Mouse (Mus musculus): ENCODE data around the gene Klf12. TPM values are rescaled to one million over a fixed set of nuclear protein-coding genes. Genes with fewer than 3 reads are reported as not detected.

Klf12 gene
- total RNA-seq, 2 experiments from 2014 or later = 12.0 to 14.1 TPM

DNA sequence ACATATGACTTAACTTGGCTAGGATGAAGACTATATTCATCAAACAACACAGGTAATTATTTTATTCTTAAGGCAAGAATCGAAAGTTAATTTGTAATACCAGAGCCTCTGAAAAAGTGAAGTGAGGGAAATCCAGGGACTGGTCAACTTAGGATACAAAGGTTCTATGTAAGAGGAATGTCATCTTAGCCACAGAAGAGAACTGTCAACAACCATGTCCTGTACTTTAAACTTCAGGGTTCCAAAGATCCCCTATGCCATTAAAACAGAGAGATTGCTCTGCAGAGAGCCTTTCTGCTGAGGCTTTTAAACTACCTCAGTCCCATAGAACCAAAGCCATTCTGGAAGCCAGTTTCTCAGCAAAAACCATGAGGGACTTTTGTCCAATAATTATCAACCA is 144.1 kb downstream of the Klf12 start:
- DNase-seq (ENCODE audit: low spot score) = no peak

GRCm38 (mm10) chr14:100134304-100134703 is 150.2 kb downstream of the Klf12 start:
- DNase-seq (ENCODE audit: low spot score) = no peak

DNA sequence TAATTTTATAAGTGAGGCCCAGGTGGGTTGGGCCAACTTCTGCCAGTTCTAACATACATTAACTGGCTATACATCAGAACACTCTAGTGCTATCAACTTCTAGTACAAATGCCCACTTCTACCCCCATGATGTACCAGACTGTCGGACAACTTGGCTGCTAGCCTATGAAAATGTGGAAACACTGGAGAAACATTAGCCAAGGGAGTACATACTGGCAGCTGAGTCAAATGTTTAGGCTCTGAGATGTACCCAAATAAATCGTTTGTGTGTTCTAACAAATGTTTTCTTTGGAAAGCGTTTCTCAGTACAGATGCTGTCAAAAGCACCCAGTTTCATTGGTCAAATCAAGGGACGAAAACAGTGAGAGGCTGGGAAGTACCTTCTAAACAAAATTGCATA is 152.0 kb downstream of the Klf12 start:
- no peak for DNase-seq (ENCODE audit: low spot score)

GRCm38 (mm10) chr14:100126126-100126525 is 158.4 kb downstream of the Klf12 start:
- DNase-seq (ENCODE audit: low spot score) = no peak

GRCm38 (mm10) chr14:100121075-100121474 is 163.4 kb downstream of the Klf12 start:
- no peak for DNase-seq (ENCODE audit: low spot score)

GRCm38 (mm10) chr14:100119866-100120265 is 164.6 kb downstream of the Klf12 start:
- no peak for DNase-seq (ENCODE audit: low spot score)

DNA sequence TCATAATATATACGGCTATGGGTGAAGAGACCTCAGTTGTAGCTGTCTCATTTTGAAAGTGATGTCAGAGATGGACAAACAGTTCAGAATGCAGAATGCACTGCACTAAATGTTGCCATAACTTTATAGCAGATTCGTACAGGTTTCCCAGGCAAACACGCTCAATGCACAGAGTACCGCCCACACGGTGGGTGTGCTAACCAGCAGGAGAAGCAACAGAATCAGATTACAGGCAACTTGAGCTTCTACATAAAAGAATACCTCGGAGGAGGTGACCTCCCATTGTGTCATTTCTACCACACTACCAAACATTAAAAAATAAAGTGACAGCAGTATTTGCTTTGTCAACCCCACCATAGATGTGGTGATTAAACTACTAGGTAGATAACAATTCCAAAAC is 171.1 kb downstream of the Klf12 start:
- no peak for DNase-seq (ENCODE audit: low spot score)

DNA sequence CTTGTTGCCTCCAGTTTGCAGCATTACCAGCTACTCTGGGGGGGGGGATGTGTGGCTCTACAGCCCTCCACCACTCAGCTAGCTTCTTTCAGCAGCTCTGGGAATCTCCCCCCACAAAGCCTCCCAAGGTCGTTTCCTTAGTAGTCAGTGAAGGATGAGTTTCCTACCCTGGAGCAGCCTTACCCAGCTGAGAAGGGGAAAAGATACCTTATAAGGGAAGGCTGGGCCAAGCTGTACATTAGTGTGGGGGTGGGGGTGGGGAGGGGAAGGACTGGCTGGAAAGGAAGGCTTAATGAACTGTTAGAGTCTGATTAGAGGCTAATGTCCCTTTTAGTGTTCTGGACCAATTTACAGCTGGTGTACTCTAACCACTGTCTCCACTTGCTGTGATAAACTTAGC is 172.7 kb downstream of the Klf12 start:
- no peak for DNase-seq (ENCODE audit: low spot score)

- no peak for DNase-seq (ENCODE audit: low spot score)
Measured at GRCm38 (mm10) chr14:100109563-100109962, 174.9 kb downstream of the Klf12 start.

GRCm38 (mm10) chr14:100105570-100105969 is 178.9 kb downstream of the Klf12 start:
- DNase-seq (ENCODE audit: low spot score) = no peak

GRCm38 (mm10) chr14:100104818-100105217 is 179.7 kb downstream of the Klf12 start:
- DNase-seq (ENCODE audit: low spot score) = no peak

- no peak for DNase-seq (ENCODE audit: low spot score)
Measured at GRCm38 (mm10) chr14:100103818-100104217, 180.7 kb downstream of the Klf12 start.

DNA sequence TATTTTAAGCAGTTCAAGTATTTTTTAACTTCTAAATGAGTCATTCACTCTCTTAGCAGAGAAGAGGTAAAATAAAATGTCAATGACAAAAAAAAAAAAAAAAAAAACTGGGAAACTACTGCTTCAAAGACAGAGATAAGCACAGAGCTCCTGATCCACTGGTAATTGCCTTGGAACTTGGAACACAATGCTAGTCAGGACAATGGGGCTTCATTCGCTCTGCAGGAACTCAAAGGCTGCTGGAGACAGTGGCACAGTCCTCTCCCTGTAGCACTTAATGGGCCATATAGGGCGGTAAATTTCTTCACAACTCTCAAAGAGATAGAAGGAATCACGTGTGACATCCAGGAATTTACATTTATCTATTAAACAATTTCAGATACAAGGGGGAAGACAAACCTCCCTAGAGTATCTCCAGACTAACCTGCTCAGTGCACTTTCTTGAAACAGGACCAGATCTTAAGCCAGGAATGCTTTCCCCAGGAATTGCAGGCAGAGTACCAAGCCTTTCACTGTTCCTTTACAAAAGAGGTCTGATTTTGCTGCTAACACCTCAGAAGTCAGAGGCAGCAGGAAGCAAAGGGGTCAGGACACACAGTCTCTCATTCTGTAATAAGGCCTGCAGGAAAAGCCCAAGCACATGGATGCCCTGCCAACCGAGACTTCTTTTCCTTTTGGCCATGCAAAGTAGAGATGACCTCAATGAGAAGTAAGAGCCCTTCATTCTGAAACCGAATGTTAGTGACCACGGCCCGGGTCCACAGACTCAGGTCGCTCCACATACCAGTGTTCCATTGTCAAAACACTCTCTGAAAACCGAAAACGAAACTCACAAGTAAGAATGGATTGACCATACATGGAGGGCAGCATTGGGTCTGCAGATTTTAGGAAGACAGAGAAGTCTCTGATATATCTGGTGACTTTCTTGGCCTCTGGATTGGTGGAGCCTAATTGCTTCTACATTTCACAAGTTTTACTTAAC is 187.0 kb downstream of the Klf12 start:
- DNase-seq (ENCODE audit: low spot score) = no peak

DNA sequence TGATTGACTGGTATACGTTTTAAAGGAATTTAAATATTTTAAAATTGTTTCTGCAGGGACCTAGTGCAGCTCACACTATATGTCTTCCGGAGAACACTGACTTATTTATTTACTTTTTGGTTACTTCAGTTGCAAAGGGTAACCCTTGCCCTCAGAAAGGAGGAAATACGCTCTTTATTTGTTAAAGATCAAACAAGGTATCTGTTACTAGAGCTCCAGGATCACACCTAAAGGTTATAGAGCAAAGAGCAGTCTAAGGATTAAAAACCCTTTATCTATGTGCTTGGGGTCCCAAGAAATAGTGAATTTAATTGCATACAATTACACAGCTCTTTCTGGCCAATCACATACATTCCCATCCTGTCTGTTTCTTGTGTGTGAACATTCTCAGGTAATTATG is 188.7 kb downstream of the Klf12 start:
- DNase-seq (ENCODE audit: low spot score) = no peak

GRCm38 (mm10) chr14:100090517-100090916 is 194.0 kb downstream of the Klf12 start:
- no peak for DNase-seq (ENCODE audit: low spot score)

DNA sequence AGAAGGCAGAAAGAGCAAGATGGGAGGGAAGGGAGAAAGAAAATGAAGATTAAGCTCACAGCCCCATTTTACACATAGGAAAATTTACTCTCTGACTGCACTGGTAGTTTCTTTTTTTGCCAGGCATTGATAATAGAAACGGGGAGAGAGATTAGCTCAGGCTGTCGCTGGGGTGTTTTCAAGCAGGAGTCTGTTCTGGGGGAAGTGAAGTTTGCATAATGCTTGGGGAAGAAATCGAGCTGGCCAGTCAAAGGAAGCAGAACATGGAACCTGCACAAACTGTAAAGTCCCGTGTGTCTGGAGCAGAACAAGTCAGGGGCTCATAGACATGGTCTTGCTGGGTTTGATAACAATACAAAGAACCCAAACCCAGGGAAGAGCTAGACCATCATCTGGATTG is 204.9 kb downstream of the Klf12 start:
- DNase-seq (ENCODE audit: low spot score) = no peak

DNA sequence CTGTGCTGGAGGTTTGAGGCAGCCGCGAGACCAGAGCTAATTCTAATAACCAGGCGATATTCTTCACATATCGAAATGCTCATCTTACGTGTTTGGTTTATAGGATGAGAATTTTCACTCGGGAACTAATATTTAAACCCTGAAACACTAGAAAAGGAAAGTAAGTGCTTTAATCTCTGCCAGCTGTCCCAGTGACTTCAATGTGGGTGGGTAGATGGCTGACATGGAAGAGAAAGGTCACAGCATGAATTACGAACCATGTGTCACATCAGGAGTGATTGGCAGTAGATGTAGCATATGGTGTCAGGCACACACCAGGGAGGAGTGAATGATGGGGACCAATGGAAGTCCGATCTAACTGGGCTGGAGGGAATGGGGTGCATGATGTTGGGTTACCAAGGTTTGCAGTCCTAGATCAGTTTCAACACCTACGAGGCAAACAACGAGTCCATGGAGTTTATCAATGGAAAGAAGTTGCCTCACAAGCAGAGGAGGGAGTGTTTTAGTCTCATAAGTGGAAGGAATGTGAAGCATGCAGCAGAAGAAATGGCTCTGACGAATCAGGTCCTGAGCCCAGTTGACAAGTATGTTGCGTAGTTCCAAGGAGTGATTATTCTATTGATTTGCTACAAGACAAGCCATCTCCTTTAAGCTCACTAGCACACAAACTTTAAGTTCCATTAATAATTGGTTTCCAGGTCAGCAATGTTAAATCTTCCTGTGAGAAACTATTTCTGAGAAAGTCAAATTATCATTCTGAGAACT is 211.9 kb downstream of the Klf12 start:
- DNase-seq (ENCODE audit: low spot score) = no peak

- no peak for DNase-seq (ENCODE audit: low spot score)
Measured at GRCm38 (mm10) chr14:100069543-100070090, 214.9 kb downstream of the Klf12 start.

GRCm38 (mm10) chr14:100068715-100069114 is 215.8 kb downstream of the Klf12 start:
- no peak for DNase-seq (ENCODE audit: low spot score)

DNA sequence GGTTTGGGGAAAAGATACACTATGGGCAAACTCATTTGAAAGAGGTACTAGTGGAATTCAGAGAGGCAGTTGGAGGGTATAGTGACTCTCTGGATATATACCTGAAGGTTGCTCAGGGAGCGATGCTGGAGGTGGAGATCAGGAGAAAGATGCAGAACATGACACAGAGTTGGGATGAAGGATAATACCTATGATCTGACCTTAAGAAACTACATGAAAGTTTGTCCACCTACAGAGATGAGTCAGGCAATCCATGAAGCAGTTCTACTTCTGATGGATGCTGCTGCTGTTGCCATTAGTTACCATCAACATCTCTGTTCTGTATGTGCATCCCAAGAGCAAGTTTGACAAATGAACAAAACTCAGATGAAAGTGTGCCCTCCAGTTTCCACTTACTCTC is 222.0 kb downstream of the Klf12 start:
- no peak for DNase-seq (ENCODE audit: low spot score)

- DNase-seq (ENCODE audit: low spot score) = no peak
Measured at GRCm38 (mm10) chr14:100054150-100054549, 230.3 kb downstream of the Klf12 start.

DNA sequence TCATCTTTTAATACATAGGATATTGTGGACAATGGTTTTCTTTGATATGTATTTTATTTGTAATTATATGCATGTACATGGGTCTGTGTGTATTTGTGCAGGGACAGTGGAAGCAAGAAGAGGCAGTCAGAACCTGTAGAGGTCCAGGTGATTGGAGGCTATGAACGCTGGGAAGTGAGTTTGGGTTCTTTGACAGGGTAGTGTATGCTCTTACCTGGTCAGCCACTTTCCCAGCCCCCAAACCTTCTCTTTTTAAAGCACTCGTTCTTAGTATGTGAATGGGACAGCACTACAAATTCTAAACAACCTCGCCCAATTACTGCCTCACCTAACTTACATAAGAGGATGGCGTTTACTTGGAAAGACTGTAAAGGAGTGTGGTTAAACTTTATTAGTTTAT is 231.0 kb downstream of the Klf12 start:
- DNase-seq (ENCODE audit: low spot score) = no peak
